Mouse (Mus musculus) ES-E14 (cell line): ENCODE measurements around the gene Med8.

ENCODE experiments used
- CHD2 ChIP-seq: IDR thresholded peaks from 2 replicates; pipeline ENCODE4 v1.6.1; 2014; ENCODE audit warnings: mild to moderate bottlenecking, low read depth, low read length, inconsistent platforms
- HCFC1 ChIP-seq: IDR thresholded peaks from 2 replicates; pipeline ENCODE4 v1.6.1; 2012; ENCODE audit warnings: low read length, inconsistent platforms, borderline replicate concordance; ENCODE audit not compliant: insufficient read depth
- MAFK ChIP-seq: IDR thresholded peaks from 2 replicates; pipeline ENCODE4 v1.6.1; 2014; ENCODE audit warnings: mild to moderate bottlenecking, low read depth, low read length, inconsistent platforms; ENCODE audit not compliant: insufficient read depth
- ZNF384 ChIP-seq: IDR thresholded peaks from 2 replicates; pipeline ENCODE4 v1.6.1; 2012; ENCODE audit warnings: low read depth, low read length, inconsistent platforms

DNA sequence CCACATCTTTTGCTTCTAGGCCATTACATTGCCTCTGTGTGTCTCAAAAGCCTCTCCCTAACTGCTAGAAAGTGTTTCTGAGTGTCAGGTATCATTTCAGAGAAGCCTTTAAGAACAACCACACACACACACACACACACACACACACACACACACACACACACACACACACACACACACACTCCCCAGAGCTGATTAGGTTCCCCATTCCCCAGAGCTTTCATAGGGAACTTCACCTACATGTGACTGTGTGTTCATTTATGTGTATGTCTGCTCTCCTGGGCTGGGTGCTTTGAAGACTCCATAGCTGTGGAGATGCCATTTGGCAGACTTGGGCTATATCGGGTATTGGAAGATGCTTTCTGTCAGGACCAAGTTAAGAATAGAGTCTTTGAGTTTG, 16.2 kb downstream of the Med8 start:
- TF ChIP-seq MAFK (no peak), HCFC1 (no peak), ZNF384 (no peak), CHD2 (no peak)
